Mouse (Mus musculus): ENCODE results near the gene Rpusd4. TPM values are rescaled to one million over a fixed set of nuclear protein-coding genes. Genes with fewer than 3 reads are reported as not detected.

The Rpusd4 gene
- polyA plus RNA-seq (2012; rRNA removed) = 11.2 and 11.7 TPM in 2 replicates

GRCm38 (mm10) chr9:35267146-35267975, at the start of gene Rpusd4, which contains the start of gene Fam118b:
Rpusd4 (plus strand) TSS chr9:35267865.
Fam118b (minus strand) TSS chr9:35267805.
- Histone ChIP-seq H3K4me1 (ENCODE audit: control insufficient read depth, insufficient read depth, low read length) (no peaks in the 10 kb centered on the region; the same call in 1 of the 2 replicates), H3K27ac (ENCODE audit: insufficient read depth, low read length) (peak within 1 kb of the TSS; percentile 30), H3K27me3 (ENCODE audit: control insufficient read depth, insufficient read depth, low read length) (no peaks in the 10 kb centered on the region), H3K4me3 (replicated peaks; ENCODE audit: insufficient read depth, low read depth, low read length) (peak within 1 kb of the TSS; percentile 69)
- TF ChIP-seq CTCF (IDR thresholded peaks at IDR 0.05; ENCODE audit: borderline replicate concordance, insufficient read depth, low read depth, low read length) (no peak), POLR2A (IDR thresholded peaks at IDR 0.05; ENCODE audit: borderline replicate concordance, insufficient read depth, low read length) (peak; percentile 99)
- WGBS = under 1% methylated on average over 61 of the region's 62 CpGs
- DNase-seq = peak; percentile 92 to 93

GRCm38 (mm10) chr9:35217963-35218362, 49.7 kb upstream of the Rpusd4 start:
- H3K4me3 ChIP-seq (replicated peaks; ENCODE audit: insufficient read depth, low read depth, low read length) = no peak overlapping the region
- H3K27me3 ChIP-seq (ENCODE audit: control insufficient read depth, insufficient read depth, low read length) = no peaks in the 10 kb centered on the region
- TF ChIP-seq POLR2A (IDR thresholded peaks at IDR 0.05; ENCODE audit: borderline replicate concordance, insufficient read depth, low read length) (no peak), CTCF (IDR thresholded peaks at IDR 0.05; ENCODE audit: borderline replicate concordance, insufficient read depth, low read depth, low read length) (no peak)
- 18% methylated on average over 1 of the region's 1 CpGs for WGBS
- H3K4me1 ChIP-seq (ENCODE audit: control insufficient read depth, insufficient read depth, low read length) = no peaks in the 10 kb centered on the region
- no peak overlapping the region for H3K27ac ChIP-seq (ENCODE audit: insufficient read depth, low read length)
- no peak for DNase-seq

- Histone ChIP-seq H3K4me3 (replicated peaks; ENCODE audit: insufficient read depth, low read depth, low read length) (no peak overlapping the region), H3K27me3 (ENCODE audit: control insufficient read depth, insufficient read depth, low read length) (no peaks in the 10 kb centered on the region), H3K4me1 (ENCODE audit: control insufficient read depth, insufficient read depth, low read length) (no peaks in the 10 kb centered on the region), H3K27ac (ENCODE audit: insufficient read depth, low read length) (no peak overlapping the region)
- 97% methylated on average over 3 of the region's 3 CpGs for WGBS
- TF ChIP-seq CTCF (IDR thresholded peaks at IDR 0.05; ENCODE audit: borderline replicate concordance, insufficient read depth, low read depth, low read length) (no peak), POLR2A (IDR thresholded peaks at IDR 0.05; ENCODE audit: borderline replicate concordance, insufficient read depth, low read length) (no peak)
- DNase-seq = no peak
Observed at GRCm38 (mm10) chr9:35223466-35223865, 44.2 kb upstream of the Rpusd4 start.

- DNase-seq = no peak
- Histone ChIP-seq H3K4me1 (ENCODE audit: control insufficient read depth, insufficient read depth, low read length) (no peaks in the 10 kb centered on the region), H3K27ac (ENCODE audit: insufficient read depth, low read length) (no peak overlapping the region), H3K4me3 (replicated peaks; ENCODE audit: insufficient read depth, low read depth, low read length) (no peak overlapping the region), H3K27me3 (ENCODE audit: control insufficient read depth, insufficient read depth, low read length) (no peaks in the 10 kb centered on the region)
- WGBS = 93% methylated on average over 3 of the region's 3 CpGs
- TF ChIP-seq POLR2A (IDR thresholded peaks at IDR 0.05; ENCODE audit: borderline replicate concordance, insufficient read depth, low read length) = no peak
- TF ChIP-seq CTCF (IDR thresholded peaks at IDR 0.05; ENCODE audit: borderline replicate concordance, insufficient read depth, low read depth, low read length) = no peak
Observed at GRCm38 (mm10) chr9:35228671-35229070, 39.0 kb upstream of the Rpusd4 start.

GRCm38 (mm10) chr9:35235996-35236395, 31.7 kb upstream of the Rpusd4 start:
- Histone ChIP-seq H3K27me3 (ENCODE audit: control insufficient read depth, insufficient read depth, low read length) (no peaks in the 10 kb centered on the region), H3K4me3 (replicated peaks; ENCODE audit: insufficient read depth, low read depth, low read length) (no peak overlapping the region), H3K4me1 (ENCODE audit: control insufficient read depth, insufficient read depth, low read length) (peaks cover 3% of the 10 kb centered on the region), H3K27ac (ENCODE audit: insufficient read depth, low read length) (no peak overlapping the region)
- TF ChIP-seq CTCF (IDR thresholded peaks at IDR 0.05; ENCODE audit: borderline replicate concordance, insufficient read depth, low read depth, low read length) (no peak), POLR2A (IDR thresholded peaks at IDR 0.05; ENCODE audit: borderline replicate concordance, insufficient read depth, low read length) (no peak)
- no peak for DNase-seq
- 27% methylated on average over 3 of the region's 3 CpGs for WGBS

GRCm38 (mm10) chr9:35238371-35238770, 29.3 kb upstream of the Rpusd4 start:
- peaks cover 3% of the 10 kb centered on the region for H3K4me1 ChIP-seq (ENCODE audit: control insufficient read depth, insufficient read depth, low read length)
- no peak overlapping the region for H3K27ac ChIP-seq (ENCODE audit: insufficient read depth, low read length)

GRCm38 (mm10) chr9:35238915-35239571, 28.6 kb upstream of the Rpusd4 start:
- no peak overlapping the region for H3K4me3 ChIP-seq (replicated peaks; ENCODE audit: insufficient read depth, low read depth, low read length)
- no peaks in the 10 kb centered on the region for H3K27me3 ChIP-seq (ENCODE audit: control insufficient read depth, insufficient read depth, low read length)
- H3K4me1 ChIP-seq (ENCODE audit: control insufficient read depth, insufficient read depth, low read length) = peaks cover 3% of the 10 kb centered on the region
- DNase-seq = no peak
- no peak overlapping the region for H3K27ac ChIP-seq (ENCODE audit: insufficient read depth, low read length)
- WGBS = 70% methylated on average over 6 of the region's 6 CpGs
- TF ChIP-seq POLR2A (IDR thresholded peaks at IDR 0.05; ENCODE audit: borderline replicate concordance, insufficient read depth, low read length) (no peak), CTCF (IDR thresholded peaks at IDR 0.05; ENCODE audit: borderline replicate concordance, insufficient read depth, low read depth, low read length) (no peak)

More at GRCm38 (mm10) chr9:35238371-35238770, 29.3 kb upstream of the Rpusd4 start:
- Histone ChIP-seq H3K4me3 (replicated peaks; ENCODE audit: insufficient read depth, low read depth, low read length) (no peak overlapping the region), H3K27me3 (ENCODE audit: control insufficient read depth, insufficient read depth, low read length) (no peaks in the 10 kb centered on the region)
- WGBS = 98% methylated on average over 1 of the region's 1 CpGs
- DNase-seq = no peak
- TF ChIP-seq POLR2A (IDR thresholded peaks at IDR 0.05; ENCODE audit: borderline replicate concordance, insufficient read depth, low read length) = no peak
- TF ChIP-seq CTCF (IDR thresholded peaks at IDR 0.05; ENCODE audit: borderline replicate concordance, insufficient read depth, low read depth, low read length) = no peak
